Mouse (Mus musculus): ENCODE results near the gene Gm3045. TPM values are rescaled to one million over a fixed set of nuclear protein-coding genes. Genes with fewer than 3 reads are reported as not detected.
A peak's percentile ranks its signal among the peaks of the same experiment; 100 is the strongest.

Gm3045 gene
- polyA plus RNA-seq, 1 experiment from 2014 or later, result not detected

DNA sequence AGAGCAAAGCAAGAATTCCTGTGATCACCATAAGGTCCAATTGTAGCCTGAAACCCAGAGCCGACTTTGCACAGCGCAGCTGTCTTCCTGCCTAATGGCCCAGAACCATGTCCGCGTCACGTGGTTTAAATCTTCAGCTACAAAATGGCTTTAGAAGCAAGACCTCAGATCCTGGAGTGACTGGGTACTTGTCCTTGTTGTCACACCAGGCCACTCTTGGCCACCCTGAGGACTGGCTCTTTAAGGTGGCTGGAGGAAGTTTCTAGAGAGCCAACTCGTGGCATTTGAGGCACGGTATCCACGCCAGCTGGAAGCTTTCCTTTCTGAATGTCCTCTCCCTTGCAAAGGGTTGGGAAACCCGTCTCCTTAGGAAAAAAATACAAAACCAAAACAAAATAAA lies 45.6 kb downstream of the Gm3045 start:
- H3K36me3 ChIP-seq (ENCODE audit: control insufficient read depth, insufficient read depth, low read length), result no peaks in the 10 kb centered on the region
- H3K27me3 ChIP-seq (ENCODE audit: control insufficient read depth, insufficient read depth, low read length), result no peaks in the 10 kb centered on the region
- H3K4me2 ChIP-seq (ENCODE audit: low read depth), result no peak overlapping the region
- H3K27ac ChIP-seq (ENCODE audit: low read depth, low read length), result no peak overlapping the region
- DNase-seq (ENCODE audit: low spot score), result peak; percentile 38
- H3K4me3 ChIP-seq (ENCODE audit: low read depth, low read length), result no peak overlapping the region
- WGBS, result 64% methylated on average over 9 of the region's 9 CpGs
- ATAC-seq (ENCODE audit: insufficient read depth, low FRiP score, low TSS enrichment), result no peak
- no peaks in the 10 kb centered on the region for H3K4me1 ChIP-seq (ENCODE audit: control insufficient read depth, insufficient read depth, low read length)
- no peaks in the 10 kb centered on the region for H3K9me3 ChIP-seq (ENCODE audit: control insufficient read depth, low read length)
- no peak overlapping the region for H3K9ac ChIP-seq (ENCODE audit: low read length)

DNA sequence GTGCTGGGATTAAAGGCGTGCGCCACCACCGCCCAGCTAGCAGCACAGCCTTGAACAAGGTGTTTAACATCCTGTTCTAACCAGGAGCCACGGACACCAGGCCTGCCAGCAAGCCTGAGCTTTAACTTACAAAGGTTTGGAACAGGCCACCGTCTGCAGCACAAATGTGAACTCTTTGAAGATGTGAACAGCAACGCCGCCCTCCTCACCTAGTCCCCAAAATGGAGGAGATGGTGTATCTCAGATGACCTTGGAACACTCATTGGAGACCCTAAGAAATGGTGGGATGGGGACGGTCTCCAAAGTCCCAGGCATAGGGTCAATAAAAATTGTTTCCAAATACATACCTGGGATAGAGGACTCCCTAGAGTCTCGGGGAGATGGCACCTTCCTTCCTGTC lies 46.3 kb downstream of the Gm3045 start:
- H3K4me1 ChIP-seq (ENCODE audit: control insufficient read depth, insufficient read depth, low read length), result no peaks in the 10 kb centered on the region
- no peaks in the 10 kb centered on the region for H3K36me3 ChIP-seq (ENCODE audit: control insufficient read depth, insufficient read depth, low read length)
- DNase-seq (ENCODE audit: low spot score), result no peak
- H3K4me2 ChIP-seq (ENCODE audit: low read depth), result no peak overlapping the region
- no peaks in the 10 kb centered on the region for H3K27me3 ChIP-seq (ENCODE audit: control insufficient read depth, insufficient read depth, low read length)
- 93% methylated on average over 9 of the region's 9 CpGs for WGBS
- no peak overlapping the region for H3K27ac ChIP-seq (ENCODE audit: low read depth, low read length)
- H3K9me3 ChIP-seq (ENCODE audit: control insufficient read depth, low read length), result no peaks in the 10 kb centered on the region
- no peak overlapping the region for H3K4me3 ChIP-seq (ENCODE audit: low read depth, low read length)
- no peak for ATAC-seq (ENCODE audit: insufficient read depth, low FRiP score, low TSS enrichment)
- no peak overlapping the region for H3K9ac ChIP-seq (ENCODE audit: low read length)

DNA sequence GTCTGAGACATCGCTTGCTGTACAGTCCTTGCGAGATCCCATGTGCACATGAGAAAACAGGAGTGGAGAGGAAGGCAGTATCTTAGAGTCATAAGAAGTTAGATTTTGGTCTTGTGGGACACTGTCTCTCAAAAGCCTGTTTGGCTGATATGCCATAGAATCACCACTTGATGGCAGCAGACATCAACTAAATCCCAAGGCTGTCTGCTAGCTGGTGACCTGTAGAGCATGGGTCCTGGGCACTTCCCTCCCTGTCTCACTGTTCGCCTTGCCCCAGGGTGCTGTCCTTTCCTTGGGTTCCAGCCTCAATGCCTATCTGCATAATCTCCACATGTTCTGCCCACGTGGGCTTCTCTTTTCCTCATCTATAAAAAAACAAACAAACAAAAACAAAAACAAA lies 49.0 kb downstream of the Gm3045 start:
- Histone ChIP-seq H3K4me2 (ENCODE audit: low read depth) (no peak overlapping the region), H3K9ac (ENCODE audit: low read length) (no peak overlapping the region), H3K27ac (ENCODE audit: low read depth, low read length) (no peak overlapping the region), H3K4me1 (ENCODE audit: control insufficient read depth, insufficient read depth, low read length) (no peaks in the 10 kb centered on the region), H3K36me3 (ENCODE audit: control insufficient read depth, insufficient read depth, low read length) (no peaks in the 10 kb centered on the region), H3K9me3 (ENCODE audit: control insufficient read depth, low read length) (no peaks in the 10 kb centered on the region), H3K27me3 (ENCODE audit: control insufficient read depth, insufficient read depth, low read length) (no peaks in the 10 kb centered on the region), H3K4me3 (ENCODE audit: low read depth, low read length) (no peak overlapping the region)
- WGBS, result 37% methylated on average over 4 of the region's 4 CpGs
- DNase-seq (ENCODE audit: low spot score) (peak; percentile 57), ATAC-seq (ENCODE audit: insufficient read depth, low FRiP score, low TSS enrichment) (no peak)

DNA sequence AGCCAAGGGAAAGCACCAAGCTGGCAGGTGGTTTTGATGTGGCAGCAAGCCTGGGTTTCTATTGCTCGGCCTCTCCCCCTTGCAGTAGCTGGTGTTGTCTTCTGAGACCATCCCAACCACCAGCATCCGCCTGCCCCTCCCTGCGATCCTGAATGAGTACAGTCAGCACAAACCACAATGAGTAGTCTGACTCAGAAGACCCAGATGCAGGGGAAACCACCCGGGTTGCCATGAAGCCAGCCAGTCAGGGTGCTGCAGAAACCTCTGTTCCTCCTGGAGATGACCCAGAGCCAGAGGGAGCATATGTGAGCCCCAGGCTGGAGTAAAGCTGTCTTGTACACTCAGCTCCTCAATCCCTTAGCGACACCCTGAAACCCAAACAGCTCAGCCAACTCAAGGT lies 50.4 kb downstream of the Gm3045 start:
- ATAC-seq (ENCODE audit: insufficient read depth, low FRiP score, low TSS enrichment), result no peak

DNA sequence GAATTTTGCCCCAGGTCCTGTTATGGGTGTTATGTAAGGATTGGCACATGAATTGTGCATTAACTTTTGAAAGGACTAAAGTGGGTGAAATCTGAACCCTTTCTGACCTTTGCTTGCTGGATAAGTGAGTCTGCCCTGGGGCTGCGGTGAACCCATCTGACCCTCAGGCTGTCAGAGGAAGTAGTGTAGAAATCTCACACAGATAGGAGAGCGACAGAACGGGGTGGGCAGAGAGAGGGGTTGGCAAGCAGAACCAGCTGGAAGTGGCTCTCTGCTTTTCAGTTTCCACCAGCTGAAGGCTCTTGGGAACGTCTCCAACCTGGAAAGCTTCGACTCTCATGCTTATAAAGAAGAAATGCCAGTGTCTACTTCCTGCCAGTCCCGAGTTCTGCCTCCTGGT lies 50.9 kb downstream of the Gm3045 start:
- Histone ChIP-seq H3K4me1 (ENCODE audit: control insufficient read depth, insufficient read depth, low read length) (no peaks in the 10 kb centered on the region), H3K9me3 (ENCODE audit: control insufficient read depth, low read length) (no peaks in the 10 kb centered on the region), H3K27ac (ENCODE audit: low read depth, low read length) (no peak overlapping the region), H3K27me3 (ENCODE audit: control insufficient read depth, insufficient read depth, low read length) (no peaks in the 10 kb centered on the region), H3K4me2 (ENCODE audit: low read depth) (no peak overlapping the region), H3K9ac (ENCODE audit: low read length) (no peak overlapping the region), H3K4me3 (ENCODE audit: low read depth, low read length) (no peak overlapping the region), H3K36me3 (ENCODE audit: control insufficient read depth, insufficient read depth, low read length) (no peaks in the 10 kb centered on the region)
- ATAC-seq (ENCODE audit: insufficient read depth, low FRiP score, low TSS enrichment) (no peak), DNase-seq (ENCODE audit: low spot score) (peak; percentile 15)
- WGBS, result 61% methylated on average over 6 of the region's 6 CpGs

More for the DNA sequence above, 50.4 kb downstream of the Gm3045 start:
- no peak overlapping the region for H3K4me3 ChIP-seq (ENCODE audit: low read depth, low read length)
- no peak overlapping the region for H3K27ac ChIP-seq (ENCODE audit: low read depth, low read length)
- no peaks in the 10 kb centered on the region for H3K36me3 ChIP-seq (ENCODE audit: control insufficient read depth, insufficient read depth, low read length)
- no peak overlapping the region for H3K4me2 ChIP-seq (ENCODE audit: low read depth)
- no peaks in the 10 kb centered on the region for H3K4me1 ChIP-seq (ENCODE audit: control insufficient read depth, insufficient read depth, low read length)
- no peaks in the 10 kb centered on the region for H3K27me3 ChIP-seq (ENCODE audit: control insufficient read depth, insufficient read depth, low read length)
- WGBS, result 80% methylated on average over 5 of the region's 5 CpGs
- H3K9me3 ChIP-seq (ENCODE audit: control insufficient read depth, low read length), result no peaks in the 10 kb centered on the region
- no peak for DNase-seq (ENCODE audit: low spot score)
- H3K9ac ChIP-seq (ENCODE audit: low read length), result no peak overlapping the region

DNA sequence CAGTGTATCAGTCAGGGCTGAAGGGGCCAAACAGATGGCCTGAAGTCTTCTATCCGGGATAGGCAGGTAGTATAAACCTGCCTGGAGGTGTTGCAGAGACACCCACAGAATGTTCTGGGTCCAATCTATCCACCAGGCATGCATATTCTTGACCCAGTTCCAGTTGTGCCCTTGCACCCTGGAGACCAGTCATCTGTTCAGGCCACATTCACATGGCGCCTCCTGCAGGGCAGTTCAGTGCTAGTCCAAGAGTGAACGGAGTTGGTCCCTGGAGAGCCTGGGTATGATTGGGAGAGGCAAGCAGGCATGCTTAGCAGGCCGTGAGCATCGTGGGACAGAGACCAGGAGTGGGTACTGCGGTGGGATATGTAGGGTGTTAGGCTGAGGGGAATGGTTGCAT lies 51.6 kb downstream of the Gm3045 start:
- H3K4me3 ChIP-seq (ENCODE audit: low read depth, low read length), result no peak overlapping the region
- no peak for DNase-seq (ENCODE audit: low spot score)
- H3K9me3 ChIP-seq (ENCODE audit: control insufficient read depth, low read length), result no peaks in the 10 kb centered on the region
- H3K9ac ChIP-seq (ENCODE audit: low read length), result no peak overlapping the region
- ATAC-seq (ENCODE audit: insufficient read depth, low FRiP score, low TSS enrichment), result no peak
- no peaks in the 10 kb centered on the region for H3K27me3 ChIP-seq (ENCODE audit: control insufficient read depth, insufficient read depth, low read length)
- WGBS, result 86% methylated on average over 6 of the region's 6 CpGs
- no peaks in the 10 kb centered on the region for H3K36me3 ChIP-seq (ENCODE audit: control insufficient read depth, insufficient read depth, low read length)
- no peaks in the 10 kb centered on the region for H3K4me1 ChIP-seq (ENCODE audit: control insufficient read depth, insufficient read depth, low read length)
- no peak overlapping the region for H3K27ac ChIP-seq (ENCODE audit: low read depth, low read length)
- no peak overlapping the region for H3K4me2 ChIP-seq (ENCODE audit: low read depth)

DNA sequence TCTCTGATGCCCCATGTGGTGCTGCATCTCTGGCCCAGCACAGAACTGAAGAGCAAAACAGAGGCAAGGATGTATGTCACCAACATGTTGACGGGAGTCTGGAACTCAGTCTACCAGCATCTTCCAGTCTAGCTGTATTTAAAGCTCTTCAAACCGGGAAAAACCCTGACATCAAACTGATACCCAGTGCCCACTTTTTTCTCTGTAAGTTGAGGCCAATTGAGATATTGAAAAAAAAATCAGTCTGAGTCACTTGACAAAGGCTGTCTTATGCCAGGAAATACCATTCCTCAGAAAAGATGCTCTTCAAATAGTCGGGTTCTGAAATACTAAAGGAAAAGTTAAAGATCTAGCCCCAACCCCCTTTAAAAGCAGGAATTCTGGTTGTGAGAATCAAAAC lies 55.8 kb downstream of the Gm3045 start, which contains the start of gene Il9:
TSS of gene Il9 (minus strand) at position 101 of the 400 bp plus-strand sequence.
- Histone ChIP-seq H3K4me3 (ENCODE audit: low read depth, low read length) (no peak within 1 kb of the TSS), H3K9me3 (ENCODE audit: control insufficient read depth, low read length) (no peaks in the 10 kb centered on the region), H3K4me1 (ENCODE audit: control insufficient read depth, insufficient read depth, low read length) (no peaks in the 10 kb centered on the region), H3K4me2 (ENCODE audit: low read depth) (no peak within 1 kb of the TSS), H3K27ac (ENCODE audit: low read depth, low read length) (no peak within 1 kb of the TSS), H3K27me3 (ENCODE audit: control insufficient read depth, insufficient read depth, low read length) (no peaks in the 10 kb centered on the region), H3K36me3 (ENCODE audit: control insufficient read depth, insufficient read depth, low read length) (no peaks in the 10 kb centered on the region), H3K9ac (ENCODE audit: low read length) (no peak within 1 kb of the TSS)
- ATAC-seq (ENCODE audit: insufficient read depth, low FRiP score, low TSS enrichment) (no peak), DNase-seq (ENCODE audit: low spot score) (no peak)
- 84% methylated on average over 3 of the region's 3 CpGs for WGBS

Other genes with a start within 250 kb of the Gm3045 start
- gene Tifab, start 247.7 kb upstream of the Gm3045 start, polyA plus RNA-seq (2014; fragmentation: Nextera tagmentation; extraction: Ambion mirVana), result 0.26 and 0.44 TPM in 2 replicates
- gene Neurog1, start 174.4 kb upstream of the Gm3045 start, polyA plus RNA-seq (2014; fragmentation: Nextera tagmentation; extraction: Ambion mirVana), result 37.3 and 44.0 TPM in 2 replicates
- 35.7 and 42.4 TPM in 2 replicates for gene Cxcl14, start 130.0 kb upstream of the Gm3045 start, polyA plus RNA-seq (2014; fragmentation: Nextera tagmentation; extraction: Ambion mirVana)
- gene Slc25a48, start 11.8 kb downstream of the Gm3045 start, polyA plus RNA-seq (2014; fragmentation: Nextera tagmentation; extraction: Ambion mirVana), result 0.07 TPM in 1 of 2 replicates, not detected in the other
- not detected in 2 replicates for gene Il9, start 55.7 kb downstream of the Gm3045 start, polyA plus RNA-seq (2014; fragmentation: Nextera tagmentation; extraction: Ambion mirVana)
- 3.1 and 3.6 TPM in 2 replicates for gene Fbxl21, start 95.9 kb downstream of the Gm3045 start, polyA plus RNA-seq (2014; fragmentation: Nextera tagmentation; extraction: Ambion mirVana)
- not detected in 2 replicates for gene Lect2, start 121.9 kb downstream of the Gm3045 start, polyA plus RNA-seq (2014; fragmentation: Nextera tagmentation; extraction: Ambion mirVana)
- 50.6 and 57.0 TPM in 2 replicates for gene Tgfbi, start 182.9 kb downstream of the Gm3045 start, polyA plus RNA-seq (2014; fragmentation: Nextera tagmentation; extraction: Ambion mirVana)